10 mouse cellular contexts compared by ENCODE assay signal in genomic region chr1:54578358-54579184, GRCm38 (mm10). TPM values are rescaled to one million over a fixed set of nuclear protein-coding genes. Genes with fewer than 3 reads are reported as not detected.
DNase-seq lines count a peak whose midpoint lies in the region; ATAC-seq and TF ChIP-seq lines count a peak whose summit lies in the region.
"Had no signal": no experiment of that assay in that cellular context is flagged by ENCODE, and none has a peak within 500 bp of the region (broad histone marks: within the 10 kb centered on the region; RNA-seq: fewer than 3 reads in every experiment).

No protein-coding gene starts in this region.

- DNase-seq in left cerebral cortex, postnatal 14 days (ENCODE audit: low spot score in 2 of 2) = peak; percentile 34 to 61
- DNase-seq in left cerebral cortex, adult 8-10 months (ENCODE audit: low spot score in 2 of 2) = no peak
- DNase-seq in brain, embryonic 14.5 days (ENCODE audit: low read depth) = peak; percentile 89
- peak; percentile 71 for DNase-seq in hindbrain, embryonic 14.5 days (ENCODE audit: low spot score)
- no peak for DNase-seq in thymus, postnatal 25 days
- no peak for DNase-seq in ovary, postnatal 14 days (ENCODE audit: low spot score)
- DNase-seq in kidney, postnatal 14 days = no peak
- DNase-seq: kidney, postnatal 4 days had no signal

- H3K9ac ChIP-seq in hindbrain, embryonic 14.5 days = no peak overlapping the region
- H3K9ac ChIP-seq: embryonic facial prominence, embryonic 12.5 days had no signal

- H3K27ac ChIP-seq in hindbrain, embryonic 14.5 days = no peak overlapping the region
- H3K27ac ChIP-seq: embryonic facial prominence, embryonic 12.5 days had no signal

- peak; percentile 81 for ATAC-seq in hindbrain, embryonic 14.5 days (ENCODE audit: low FRiP score)
- ATAC-seq in neutrophil, adult 5-6 weeks (ENCODE audit: extremely low read depth, insufficient number of reproducible peaks, low FRiP score, poor library complexity, severe bottlenecking) = peak; percentile 75

- H3K9me3 ChIP-seq in hindbrain, embryonic 14.5 days (ENCODE audit: control insufficient read depth, low read length) = no peaks in the 10 kb centered on the region
- H3K9me3 ChIP-seq: embryonic facial prominence, embryonic 12.5 days had no signal

- intact Hi-C loops in left cerebral cortex, postnatal 14 days (cut with DNase I) = no loop called here

- no peak for TF ChIP-seq POLR2A in brain, embryonic 14.5 days (IDR thresholded peaks at IDR 0.05; ENCODE audit: borderline replicate concordance, extremely low read depth, insufficient read depth, insufficient read length, poor library complexity, severe bottlenecking)

- TF ChIP-seq CTCF in brain, embryonic 14.5 days (IDR thresholded peaks at IDR 0.05; ENCODE audit: borderline replicate concordance, extremely low read depth, insufficient read depth, insufficient read length) = no peak

- no peak overlapping the region for H3K4me3 ChIP-seq in hindbrain, embryonic 14.5 days (replicated peaks; ENCODE audit: low read length)
- H3K4me3 ChIP-seq: embryonic facial prominence, embryonic 12.5 days had no signal

- H3K36me3 ChIP-seq in hindbrain, embryonic 14.5 days (replicated peaks; ENCODE audit: control insufficient read depth, insufficient read depth) = no peaks in the 10 kb centered on the region
- H3K36me3 ChIP-seq: embryonic facial prominence, embryonic 12.5 days had no signal

- peaks cover 11% of the 10 kb centered on the region; the same call in 1 of the 2 replicates for H3K4me1 ChIP-seq in hindbrain, embryonic 14.5 days (replicated peaks; ENCODE audit: control insufficient read depth, insufficient read depth, low read length)
- H3K4me1 ChIP-seq: embryonic facial prominence, embryonic 12.5 days had no signal

- H3K4me2 ChIP-seq in hindbrain, embryonic 14.5 days (replicated peaks) = peak overlapping the region; percentile 37
- H3K4me2 ChIP-seq: embryonic facial prominence, embryonic 12.5 days had no signal

- no peaks in the 10 kb centered on the region for H3K27me3 ChIP-seq in hindbrain, embryonic 14.5 days (ENCODE audit: control insufficient read depth, insufficient read depth, low read length)
- H3K27me3 ChIP-seq: embryonic facial prominence, embryonic 12.5 days had no signal

- WGBS in hindbrain, embryonic 14.5 days = 29% methylated on average over 8 of the region's 8 CpGs

RNA-seq across cellular contexts. Expression of gene Pgap1, which starts 21.1 kb away (rescaled TPM):
- total RNA-seq in left cerebral cortex, postnatal 14 days (2021) = 10 to 100 TPM; 36.6 to 36.8 TPM
- total RNA-seq in left cerebral cortex, adult 8-10 months (2022) = 10 to 100 TPM; 26.5 to 34.1 (median 28.6) TPM
- polyA plus RNA-seq in brain, embryonic 14.5 days (2012; rRNA removed) = 19.5 and 24.4 TPM in 2 replicates
- polyA plus RNA-seq in hindbrain, embryonic 14.5 days (2014; fragmentation: Nextera tagmentation; extraction: Ambion mirVana) = 39.7 and 41.3 TPM in 2 replicates
- 156 and 159 TPM in 2 replicates for total RNA-seq in neutrophil, adult 5-6 weeks (2017)

Comparison
In these comparisons a context has a peak if more than half of its experiments do, and no peak if none do; other contexts are left out.
1. DNase-seq: peak in left cerebral cortex, postnatal 14 days (2 of 2), brain, embryonic 14.5 days (single experiment) and hindbrain, embryonic 14.5 days (single experiment); none in left cerebral cortex, adult 8-10 months (0 of 2), thymus, postnatal 25 days (single experiment), ovary, postnatal 14 days (single experiment) and kidney, postnatal 14 days (single experiment).